Mouse (Mus musculus): ENCODE measurements around the gene Gna11. TPM values are rescaled to one million over a fixed set of nuclear protein-coding genes. Genes with fewer than 3 reads are reported as not detected.

Gene Gna11
- polyA plus RNA-seq, 1 experiment from 2014 or later: 77.1 TPM

GRCm38 (mm10) chr10:81574081-81575056 lies 29.4 kb upstream of the Gna11 start, which contains the start of gene Tle2:
TSS of gene Tle2 (plus strand) at chr10:81574561.
- H3K27ac ChIP-seq: peak within 1 kb of the TSS; percentile 59; the same call in 1 of the 2 replicates

GRCm38 (mm10) chr10:81572975-81573374 lies 28.0 kb upstream of the Gna11 start:
- Histone ChIP-seq H3K4me1 (replicated peaks) (peaks cover 67% of the 10 kb centered on the region), H3K9me3 (no peaks in the 10 kb centered on the region), H3K4me3 (replicated peaks) (no peak overlapping the region), H3K27ac (no peak overlapping the region), H3K9ac (replicated peaks) (0 out of 2 replicates have a peak overlapping the region, but pooled peaks have one; percentile 4), H3K36me3 (no peaks in the 10 kb centered on the region), H3K27me3 (peaks cover 66% of the 10 kb centered on the region), H3K4me2 (replicated peaks) (peak overlapping the region; percentile 44; the same call in 1 of the 2 replicates)
- no peak for ATAC-seq
- 7% methylated on average over 9 of the region's 9 CpGs for WGBS

More at GRCm38 (mm10) chr10:81574081-81575056, 29.4 kb upstream of the Gna11 start, which contains the start of gene Tle2:
- Histone ChIP-seq H3K9me3 (no peaks in the 10 kb centered on the region), H3K9ac (replicated peaks) (peak within 1 kb of the TSS; percentile 79), H3K4me2 (replicated peaks) (peak within 1 kb of the TSS; percentile 77), H3K27me3 (peaks cover 74% of the 10 kb centered on the region), H3K4me3 (replicated peaks) (peak within 1 kb of the TSS; percentile 55), H3K36me3 (no peaks in the 10 kb centered on the region), H3K4me1 (replicated peaks) (peaks cover 53% of the 10 kb centered on the region)
- WGBS: 12% methylated on average over 10 of the region's 10 CpGs
- ATAC-seq: no peak

- Histone ChIP-seq H3K9ac (replicated peaks) (peak overlapping the region; percentile 10; the same call in 1 of the 2 replicates), H3K27ac (peak overlapping the region; percentile 75), H3K4me2 (replicated peaks) (peak overlapping the region; percentile 44), H3K36me3 (no peaks in the 10 kb centered on the region), H3K9me3 (no peaks in the 10 kb centered on the region), H3K4me3 (replicated peaks) (peak overlapping the region; percentile 13; the same call in 1 of the 2 replicates), H3K27me3 (peaks cover 65% of the 10 kb centered on the region), H3K4me1 (replicated peaks) (peaks cover 73% of the 10 kb centered on the region)
- ATAC-seq: no peak
- 3% methylated on average over 9 of the region's 9 CpGs for WGBS
These were observed 27.2 kb upstream of the Gna11 start for GRCm38 (mm10) chr10:81572133-81572671.

GRCm38 (mm10) chr10:81571501-81571876 lies 26.5 kb upstream of the Gna11 start:
- H3K27me3 ChIP-seq: peaks cover 65% of the 10 kb centered on the region
- peak; percentile 91 for ATAC-seq
- H3K9me3 ChIP-seq: no peaks in the 10 kb centered on the region
- H3K4me1 ChIP-seq (replicated peaks): peaks cover 76% of the 10 kb centered on the region
- WGBS: 1% methylated on average over 18 of the region's 18 CpGs
- peaks cover 5% of the 10 kb centered on the region; the same call in 1 of the 2 replicates for H3K36me3 ChIP-seq
- 0 out of 2 replicates have a peak overlapping the region, but pooled peaks have one; percentile 10 for H3K9ac ChIP-seq (replicated peaks)
- peak overlapping the region; percentile 67 for H3K4me2 ChIP-seq (replicated peaks)
- H3K4me3 ChIP-seq (replicated peaks): peak overlapping the region; percentile 39
- peak overlapping the region; percentile 75 for H3K27ac ChIP-seq

GRCm38 (mm10) chr10:81570831-81571500 lies 26.0 kb upstream of the Gna11 start:
- Histone ChIP-seq H3K4me2 (replicated peaks) (peak overlapping the region; percentile 67), H3K9ac (replicated peaks) (no peak overlapping the region), H3K27ac (peak overlapping the region; percentile 84), H3K27me3 (peaks cover 65% of the 10 kb centered on the region), H3K4me3 (replicated peaks) (peak overlapping the region; percentile 39), H3K36me3 (peaks cover 10% of the 10 kb centered on the region), H3K9me3 (no peaks in the 10 kb centered on the region), H3K4me1 (replicated peaks) (peaks cover 77% of the 10 kb centered on the region)
- under 1% methylated on average over 34 of the region's 34 CpGs for WGBS
- ATAC-seq: peak; percentile 75

- peaks cover 65% of the 10 kb centered on the region for H3K27me3 ChIP-seq
- WGBS: 0% methylated on average over 10 of the region's 11 CpGs
- peak; percentile 24 for ATAC-seq
- H3K4me3 ChIP-seq (replicated peaks): peak overlapping the region; percentile 39; the same call in 1 of the 2 replicates
- H3K4me1 ChIP-seq (replicated peaks): peaks cover 72% of the 10 kb centered on the region
- H3K9me3 ChIP-seq: no peaks in the 10 kb centered on the region
- H3K4me2 ChIP-seq (replicated peaks): peak overlapping the region; percentile 67
- peaks cover 17% of the 10 kb centered on the region for H3K36me3 ChIP-seq
- peak overlapping the region; percentile 84 for H3K27ac ChIP-seq
- H3K9ac ChIP-seq (replicated peaks): no peak overlapping the region
These were observed 25.3 kb upstream of the Gna11 start for GRCm38 (mm10) chr10:81570238-81570800.

- Histone ChIP-seq H3K9me3 (no peaks in the 10 kb centered on the region), H3K27ac (peak overlapping the region; percentile 84), H3K4me2 (replicated peaks) (peak overlapping the region; percentile 67), H3K27me3 (peaks cover 71% of the 10 kb centered on the region), H3K36me3 (peaks cover 23% of the 10 kb centered on the region), H3K4me3 (replicated peaks) (no peak overlapping the region), H3K9ac (replicated peaks) (no peak overlapping the region), H3K4me1 (replicated peaks) (peaks cover 72% of the 10 kb centered on the region)
- WGBS: 38% methylated on average over 9 of the region's 9 CpGs
- ATAC-seq: no peak
These were observed 24.7 kb upstream of the Gna11 start for GRCm38 (mm10) chr10:81569507-81570237.

GRCm38 (mm10) chr10:81568381-81569191 lies 23.6 kb upstream of the Gna11 start:
- H3K9me3 ChIP-seq: no peaks in the 10 kb centered on the region
- H3K9ac ChIP-seq (replicated peaks): peak overlapping the region; percentile 28; the same call in 1 of the 2 replicates
- H3K4me3 ChIP-seq (replicated peaks): no peak overlapping the region
- peaks cover 79% of the 10 kb centered on the region for H3K4me1 ChIP-seq (replicated peaks)
- H3K4me2 ChIP-seq (replicated peaks): peak overlapping the region; percentile 34
- peak overlapping the region; percentile 84 for H3K27ac ChIP-seq
- H3K36me3 ChIP-seq: peaks cover 29% of the 10 kb centered on the region
- 7% methylated on average over 16 of the region's 16 CpGs for WGBS
- ATAC-seq: peak; percentile 0
- H3K27me3 ChIP-seq: peaks cover 71% of the 10 kb centered on the region

- Histone ChIP-seq H3K9ac (replicated peaks) (0 out of 2 replicates have a peak overlapping the region, but pooled peaks have one; percentile 20), H3K4me2 (replicated peaks) (no peak overlapping the region), H3K27me3 (peaks cover 60% of the 10 kb centered on the region), H3K9me3 (no peaks in the 10 kb centered on the region), H3K4me3 (replicated peaks) (no peak overlapping the region), H3K27ac (no peak overlapping the region), H3K4me1 (replicated peaks) (peaks cover 83% of the 10 kb centered on the region), H3K36me3 (peaks cover 43% of the 10 kb centered on the region)
- no peak for ATAC-seq
- 21% methylated on average over 20 of the region's 20 CpGs for WGBS
These were observed 20.6 kb upstream of the Gna11 start for GRCm38 (mm10) chr10:81565257-81566228.
